Mouse (Mus musculus): ENCODE data around the gene Reep6.

GRCm38 (mm10) chr10:80341491-80342304, 11.9 kb downstream of the Reep6 start:
- TF ChIP-seq CTCF (conservative IDR thresholded peaks at IDR 0.05; ENCODE audit: insufficient read depth, insufficient read length, low read depth, low read length): no peak
- TF ChIP-seq POLR2A (IDR thresholded peaks at IDR 0.05; ENCODE audit: low read depth, low read length): no peak
